Mouse (Mus musculus): ENCODE results near the gene Aak1.

GRCm38 (mm10) chr6:86950733-86951255 is 101.5 kb downstream of the Aak1 start:
- no peak for TF ChIP-seq CTCF (IDR thresholded peaks at IDR 0.05; ENCODE audit: control insufficient read depth, insufficient read depth, insufficient replicate concordance, low read depth, low read length)
- no peak for TF ChIP-seq POLR2A (IDR thresholded peaks at IDR 0.05; ENCODE audit: control insufficient read depth, low read depth, low read length)

All from testis, adult 2 months (tissue).